Mouse (Mus musculus) midbrain, embryonic 12.5 days (tissue): ENCODE results near the gene Stum. TPM values are rescaled to one million over a fixed set of nuclear protein-coding genes. Genes with fewer than 3 reads are reported as not detected.
"Not testable (repeated sequence)": the region's sequence is repeated elsewhere in the genome, so short reads cannot be mapped to it uniquely, and the experiment has no call there.

Source experiments
- ATAC-seq: fragments of 200-750 bp; cut with Nextera tagmentation; 2 replicates; pipeline ENCODE4 v1.8.0; 2017; ENCODE audit warnings: low read depth, moderate TSS enrichment, moderate library complexity; ENCODE audit not compliant: low FRiP score
- H3K27ac ChIP-seq: fragments of 300-500 bp; sonication (generic); replicated peaks from 2 replicates; pipeline ENCODE4 v1.5.1; 2016; ENCODE audit warnings: mild to moderate bottlenecking
- H3K27me3 ChIP-seq: fragments of 300-500 bp; sonication (generic); 2 replicates; pipeline ENCODE4 v1.6.1; 2016; ENCODE audit warnings: mild to moderate bottlenecking
- H3K36me3 ChIP-seq: fragments of 300-500 bp; sonication (generic); 2 replicates; pipeline ENCODE4 v1.6.1; 2016
- H3K4me1 ChIP-seq: fragments of 300-500 bp; sonication (generic); 2 replicates; pipeline ENCODE4 v1.6.1; 2016
- H3K4me2 ChIP-seq: fragments of 300-500 bp; sonication (generic); replicated peaks from 2 replicates; pipeline ENCODE4 v1.6.1; 2016; ENCODE audit warnings: mild to moderate bottlenecking, moderate library complexity
- H3K4me3 ChIP-seq: fragments of 300-500 bp; sonication (generic); 2 replicates; pipeline ENCODE4 v1.5.1; 2016; ENCODE audit warnings: mild to moderate bottlenecking
- H3K9ac ChIP-seq: fragments of 300-500 bp; sonication (generic); replicated peaks from 2 replicates; pipeline ENCODE4 v1.6.1; 2016; ENCODE audit warnings: mild to moderate bottlenecking, moderate library complexity
- H3K9me3 ChIP-seq: fragments of 300-500 bp; sonication (generic); 2 replicates; pipeline ENCODE4 v1.6.1; 2016; ENCODE audit warnings: mild to moderate bottlenecking
- WGBS: fragments of 180-500 bp; shearing (Covaris S2); methylation state at CpG from one replicate; pipeline ENCODE4 v1.1.7; 2016; 5-methylcytosine and 5-hydroxymethylcytosine counted together
- polyA plus RNA-seq: library from polyadenylated mRNA; unstranded; fragments of >200 nt; fragmentation: Nextera tagmentation; extraction: Ambion mirVana; gene quantifications from 2 replicates; pipeline ENCODE4 v1.2.1, GENCODE M21; 2016

Gene Stum
- polyA plus RNA-seq, 1 experiment from 2014 or later, result 0.97 TPM

GRCm38 (mm10) chr1:180401725-180402124 lies 81.6 kb downstream of the Stum start:
- H3K4me1 ChIP-seq, result 0 out of 2 replicates have a peak, but pooled peaks cover 4% of the 10 kb centered on the region
- H3K9me3 ChIP-seq, result no peaks in the 10 kb centered on the region
- no peak overlapping the region for H3K4me3 ChIP-seq
- H3K36me3 ChIP-seq, result no peaks in the 10 kb centered on the region
- no peak overlapping the region for H3K27ac ChIP-seq
- no peak overlapping the region for H3K4me2 ChIP-seq
- 84% methylated on average over 6 of the region's 6 CpGs for WGBS
- no peaks in the 10 kb centered on the region for H3K27me3 ChIP-seq
- no peak for ATAC-seq
- no peak overlapping the region for H3K9ac ChIP-seq

- Histone ChIP-seq H3K9ac (no peak overlapping the region), H3K27me3 (no peaks in the 10 kb centered on the region), H3K36me3 (no peaks in the 10 kb centered on the region), H3K27ac (no peak overlapping the region), H3K9me3 (no peaks in the 10 kb centered on the region), H3K4me2 (no peak overlapping the region), H3K4me3 (no peak overlapping the region), H3K4me1 (0 out of 2 replicates have a peak, but pooled peaks cover 4% of the 10 kb centered on the region)
- WGBS, result 73% methylated on average over 4 of the region's 4 CpGs
- ATAC-seq, result no peak
These were observed 82.4 kb downstream of the Stum start for GRCm38 (mm10) chr1:180400691-180401455.

DNA sequence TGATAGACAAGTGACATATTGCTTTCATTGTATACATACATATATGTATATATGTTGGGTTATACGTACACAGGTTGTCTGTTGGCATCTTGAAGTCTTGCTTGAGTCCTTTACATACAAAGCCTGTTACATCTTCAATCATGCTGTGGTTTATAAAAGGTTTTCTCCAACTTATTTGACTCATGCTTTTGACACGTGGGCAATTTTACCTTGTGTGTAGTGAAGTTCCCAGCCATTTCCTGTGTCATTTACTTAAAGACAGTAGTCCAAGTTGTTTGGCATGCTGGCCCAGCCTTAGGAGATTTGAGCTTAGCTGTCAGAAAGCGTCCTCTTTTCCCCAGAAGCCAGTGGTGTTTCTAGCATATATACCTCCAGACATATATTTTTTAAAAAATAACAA lies 84.9 kb downstream of the Stum start:
- H3K9ac ChIP-seq, result no peak overlapping the region
- H3K36me3 ChIP-seq, result no peaks in the 10 kb centered on the region
- no peak overlapping the region for H3K27ac ChIP-seq
- no peak for ATAC-seq
- no peak overlapping the region for H3K4me3 ChIP-seq
- H3K9me3 ChIP-seq, result no peaks in the 10 kb centered on the region
- 80% methylated on average over 3 of the region's 3 CpGs for WGBS
- H3K4me2 ChIP-seq, result no peak overlapping the region
- H3K4me1 ChIP-seq, result no peaks in the 10 kb centered on the region
- H3K27me3 ChIP-seq, result no peaks in the 10 kb centered on the region

DNA sequence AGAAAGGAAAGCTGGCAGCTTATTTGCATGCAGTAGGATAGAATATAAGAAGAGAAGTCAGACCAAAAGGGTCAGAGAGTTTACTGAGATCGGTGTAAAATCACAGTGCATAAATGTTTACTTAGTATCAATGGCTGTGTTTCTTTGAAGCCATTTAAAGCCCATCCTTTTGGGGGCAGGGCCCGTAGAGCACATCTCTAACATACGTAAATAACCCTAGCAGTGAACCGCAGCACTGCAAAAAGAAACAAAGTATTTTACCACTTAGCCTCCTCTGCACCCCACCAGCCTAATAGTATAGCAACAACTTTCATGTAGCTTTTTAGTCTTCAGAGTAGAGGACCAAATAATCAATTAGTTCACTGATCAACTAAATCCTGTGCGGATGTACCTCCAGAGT lies 85.6 kb downstream of the Stum start:
- 73% methylated on average over 5 of the region's 5 CpGs for WGBS
- Histone ChIP-seq H3K4me3 (no peak overlapping the region), H3K9me3 (no peaks in the 10 kb centered on the region), H3K27ac (no peak overlapping the region), H3K4me2 (no peak overlapping the region), H3K27me3 (no peaks in the 10 kb centered on the region), H3K9ac (no peak overlapping the region), H3K36me3 (no peaks in the 10 kb centered on the region), H3K4me1 (no peaks in the 10 kb centered on the region)
- no peak for ATAC-seq

GRCm38 (mm10) chr1:180393873-180394272 lies 89.4 kb downstream of the Stum start:
- Histone ChIP-seq H3K27me3 (no peaks in the 10 kb centered on the region), H3K9me3 (no peaks in the 10 kb centered on the region), H3K4me3 (no peak overlapping the region), H3K36me3 (no peaks in the 10 kb centered on the region), H3K4me2 (no peak overlapping the region), H3K9ac (no peak overlapping the region), H3K4me1 (no peaks in the 10 kb centered on the region), H3K27ac (no peak overlapping the region)
- 94% methylated on average over 12 of the region's 12 CpGs for WGBS
- ATAC-seq, result no peak

DNA sequence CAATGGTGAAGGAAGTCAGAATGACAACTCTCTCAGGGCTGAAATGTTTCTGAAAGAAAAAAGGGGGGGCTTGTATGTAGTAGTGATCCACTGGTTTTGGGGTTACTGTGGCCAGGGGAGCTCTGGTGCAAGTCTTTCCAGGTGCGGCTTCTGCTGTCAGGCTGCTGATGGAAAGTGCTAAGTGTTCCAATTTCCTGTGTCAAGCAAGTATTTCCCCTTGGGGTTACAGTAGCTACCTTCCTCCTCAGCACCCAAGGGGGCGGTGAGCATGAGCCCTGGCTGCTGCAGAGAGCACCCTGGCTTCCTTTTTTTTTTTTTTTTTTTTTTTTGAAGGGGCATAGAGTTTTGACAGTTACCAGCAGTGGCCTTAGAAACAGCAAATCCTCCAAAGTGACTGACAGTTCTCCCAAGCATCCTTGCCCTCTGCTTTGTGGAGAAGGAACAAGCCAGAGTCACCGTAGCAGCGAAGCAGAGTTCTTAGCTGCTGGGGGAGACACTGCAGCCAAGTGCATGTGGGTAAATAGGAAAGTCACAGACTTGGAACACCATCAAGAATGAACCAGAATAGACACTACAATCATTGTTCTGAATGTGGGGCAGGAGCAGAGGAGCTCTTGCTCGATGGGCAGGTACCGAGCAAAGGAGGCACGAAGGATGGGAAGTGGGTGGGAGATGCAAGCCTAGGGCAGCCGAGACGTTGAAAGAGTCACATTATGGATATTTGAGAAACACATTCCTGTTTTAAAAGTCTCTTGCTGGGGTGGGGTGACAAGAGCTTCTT lies 90.1 kb downstream of the Stum start:
- no peak for ATAC-seq
- H3K9me3 ChIP-seq, result no peaks in the 10 kb centered on the region
- WGBS, result 89% methylated on average over 9 of the region's 9 CpGs
- H3K4me2 ChIP-seq, result no peak overlapping the region
- no peak overlapping the region for H3K27ac ChIP-seq
- H3K4me1 ChIP-seq, result 0 out of 2 replicates have a peak, but pooled peaks cover under 1% of the 10 kb centered on the region
- no peak overlapping the region for H3K9ac ChIP-seq
- H3K27me3 ChIP-seq, result no peaks in the 10 kb centered on the region
- no peaks in the 10 kb centered on the region for H3K36me3 ChIP-seq
- no peak overlapping the region for H3K4me3 ChIP-seq

- Histone ChIP-seq H3K27ac (no peak overlapping the region), H3K27me3 (no peaks in the 10 kb centered on the region), H3K36me3 (no peaks in the 10 kb centered on the region), H3K4me2 (no peak overlapping the region), H3K4me3 (no peak overlapping the region), H3K9me3 (no peaks in the 10 kb centered on the region), H3K4me1 (0 out of 2 replicates have a peak, but pooled peaks cover 3% of the 10 kb centered on the region), H3K9ac (no peak overlapping the region)
- 92% methylated on average over 5 of the region's 5 CpGs for WGBS
- ATAC-seq, result no peak
These were observed 91.0 kb downstream of the Stum start for GRCm38 (mm10) chr1:180392137-180392798.

- Histone ChIP-seq H3K27me3 (no peaks in the 10 kb centered on the region), H3K9ac (no peak overlapping the region), H3K4me3 (no peak overlapping the region), H3K36me3 (no peaks in the 10 kb centered on the region), H3K4me2 (no peak overlapping the region), H3K27ac (no peak overlapping the region), H3K9me3 (no peaks in the 10 kb centered on the region), H3K4me1 (peaks cover 9% of the 10 kb centered on the region)
- 94% methylated on average over 4 of the region's 4 CpGs for WGBS
- no peak for ATAC-seq
These were observed 91.7 kb downstream of the Stum start for GRCm38 (mm10) chr1:180391575-180391945.

DNA sequence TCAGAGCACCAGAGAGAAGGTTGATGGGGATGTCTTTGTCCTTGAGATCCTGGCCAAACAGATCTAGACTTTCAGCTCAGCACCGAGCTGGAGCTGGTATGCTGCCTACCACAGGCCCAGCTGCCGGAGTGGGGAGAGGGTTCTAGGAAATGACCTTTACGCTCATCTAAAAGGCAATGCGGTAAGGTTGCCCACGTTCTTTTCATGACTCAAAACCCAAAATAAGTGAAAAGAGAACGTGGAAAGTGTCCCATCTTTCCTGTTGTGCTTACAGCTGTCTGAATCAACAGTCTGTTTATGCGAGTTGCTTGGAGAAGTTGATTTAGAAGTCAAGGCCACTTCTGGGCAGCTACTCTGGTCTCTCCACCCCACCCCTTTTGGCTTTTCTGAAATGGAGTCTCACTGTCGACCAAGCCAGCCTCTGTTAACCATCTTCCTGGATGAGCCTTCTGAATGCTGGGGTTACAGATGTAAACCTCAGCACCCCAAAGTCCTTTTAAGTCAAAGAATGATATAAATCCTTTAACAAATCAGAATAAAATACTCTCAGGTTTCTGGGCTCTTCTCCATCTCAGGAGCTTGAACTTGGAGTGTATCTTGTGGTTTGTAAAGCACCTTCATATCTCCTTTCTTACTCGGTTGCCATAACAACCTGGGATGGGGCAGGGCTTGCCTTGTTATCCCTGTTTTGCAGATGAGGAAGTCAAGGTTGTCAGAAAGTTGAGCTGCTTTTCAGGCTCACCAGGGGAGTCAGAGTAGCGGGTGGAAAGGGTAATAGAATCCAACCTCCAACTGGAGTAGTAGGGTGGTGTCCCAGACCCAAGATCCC lies 92.3 kb downstream of the Stum start:
- WGBS, result 79% methylated on average over 10 of the region's 10 CpGs
- Histone ChIP-seq H3K4me1 (peaks cover 13% of the 10 kb centered on the region), H3K4me2 (no peak overlapping the region), H3K27ac (no peak overlapping the region), H3K9me3 (no peaks in the 10 kb centered on the region), H3K36me3 (no peaks in the 10 kb centered on the region), H3K27me3 (no peaks in the 10 kb centered on the region), H3K9ac (no peak overlapping the region), H3K4me3 (no peak overlapping the region)
- ATAC-seq, result no peak

DNA sequence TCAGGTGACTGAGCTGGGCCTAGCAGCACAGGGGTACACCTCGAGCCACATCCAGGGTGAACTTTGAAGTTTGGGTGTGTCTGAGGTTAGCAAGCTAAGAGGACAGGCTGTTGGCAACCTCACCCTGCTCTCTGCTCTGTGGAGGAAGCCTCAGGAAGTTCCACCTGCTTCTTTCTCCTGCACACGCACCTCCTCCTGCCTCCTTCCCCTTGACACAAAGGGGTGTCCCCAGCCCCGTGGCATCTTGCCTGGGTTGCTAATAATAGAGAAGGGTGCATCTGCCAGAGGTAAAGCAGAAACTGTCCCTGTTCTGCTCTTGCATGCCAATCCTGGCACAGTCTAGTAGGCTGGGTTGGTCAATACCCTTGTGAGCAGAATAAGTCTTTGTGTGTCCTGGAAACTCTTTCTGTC lies 93.0 kb downstream of the Stum start:
- Histone ChIP-seq H3K4me2 (no peak overlapping the region), H3K27me3 (no peaks in the 10 kb centered on the region), H3K9ac (no peak overlapping the region), H3K4me1 (peaks cover 13% of the 10 kb centered on the region), H3K36me3 (no peaks in the 10 kb centered on the region), H3K4me3 (no peak overlapping the region), H3K9me3 (no peaks in the 10 kb centered on the region), H3K27ac (no peak overlapping the region)
- no peak for ATAC-seq
- WGBS, result 82% methylated on average over 3 of the region's 3 CpGs

DNA sequence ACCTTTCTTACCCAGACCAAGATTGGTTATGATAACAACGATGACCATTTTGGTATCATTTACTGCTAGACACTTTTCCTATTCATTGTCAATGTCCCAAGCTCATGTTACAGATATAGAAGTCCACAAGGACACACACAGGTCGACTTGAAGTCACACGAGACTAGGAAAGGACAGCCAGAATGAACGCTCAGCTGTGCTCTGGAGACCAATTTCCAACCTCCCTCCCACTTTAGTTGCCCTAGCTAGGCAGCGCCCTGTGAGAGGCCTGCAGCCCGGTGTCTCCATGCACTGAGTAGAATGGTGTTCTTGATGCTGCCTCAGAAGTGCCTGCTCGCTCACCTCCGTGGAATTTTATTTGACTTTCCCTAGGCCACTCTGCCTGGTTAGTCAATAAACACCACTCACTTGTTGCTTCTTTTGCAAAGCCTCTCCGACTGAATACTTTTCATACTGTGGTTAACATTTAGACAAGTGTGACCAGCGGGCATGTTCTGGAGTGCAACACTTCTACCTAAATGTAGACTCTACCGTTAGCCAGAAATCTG lies 94.0 kb downstream of the Stum start:
- ATAC-seq, H3K36me3 ChIP-seq, H3K9ac ChIP-seq, H3K9me3 ChIP-seq, H3K4me3 ChIP-seq, H3K27me3 ChIP-seq, H3K27ac ChIP-seq, H3K4me2 ChIP-seq: not testable (repeated sequence)
- WGBS, result 87% methylated on average over 11 of the region's 11 CpGs
- peaks cover 15% of the 10 kb centered on the region for H3K4me1 ChIP-seq
